Mouse (Mus musculus): ENCODE data around the gene Zfp28.
"Not testable (repeated sequence)": the region's sequence is repeated elsewhere in the genome, so short reads cannot be mapped to it uniquely, and the experiment has no call there.

Gene Zfp28

DNA sequence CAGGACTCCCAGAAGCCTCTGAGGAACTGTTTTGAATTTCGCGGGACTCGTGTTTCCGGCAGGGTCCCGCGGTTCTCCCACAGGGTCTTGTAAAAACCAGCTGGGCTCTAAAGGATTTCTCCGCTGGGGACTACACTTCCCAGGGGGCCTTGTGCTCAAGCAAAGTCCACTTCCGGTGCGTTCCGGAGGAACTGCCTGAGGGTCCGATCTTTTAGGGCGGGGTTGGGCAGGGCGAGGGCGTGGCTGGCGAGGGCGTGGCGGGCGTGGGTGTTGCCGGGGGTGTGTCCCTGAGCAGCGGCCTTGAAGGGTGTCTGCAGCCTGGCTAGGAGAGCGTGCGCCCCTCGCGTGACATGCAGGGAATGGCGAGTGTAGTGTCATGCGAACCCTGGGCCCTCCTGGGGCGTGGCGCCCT is at the start of gene Zfp28:
TSS of gene Zfp28 (plus strand) at position 252 of the 412 bp plus-strand sequence.
- peak; percentile 96 for DNase-seq (ENCODE audit: low read depth, low spot score)
- no peaks in the 10 kb centered on the region for H3K27me3 ChIP-seq (ENCODE audit: control insufficient read depth, insufficient read depth, low read length, poor library complexity, severe bottlenecking)
- H3K36me3 ChIP-seq (ENCODE audit: control insufficient read depth, insufficient read depth, low read length, poor library complexity, severe bottlenecking) = no peaks in the 10 kb centered on the region

DNA sequence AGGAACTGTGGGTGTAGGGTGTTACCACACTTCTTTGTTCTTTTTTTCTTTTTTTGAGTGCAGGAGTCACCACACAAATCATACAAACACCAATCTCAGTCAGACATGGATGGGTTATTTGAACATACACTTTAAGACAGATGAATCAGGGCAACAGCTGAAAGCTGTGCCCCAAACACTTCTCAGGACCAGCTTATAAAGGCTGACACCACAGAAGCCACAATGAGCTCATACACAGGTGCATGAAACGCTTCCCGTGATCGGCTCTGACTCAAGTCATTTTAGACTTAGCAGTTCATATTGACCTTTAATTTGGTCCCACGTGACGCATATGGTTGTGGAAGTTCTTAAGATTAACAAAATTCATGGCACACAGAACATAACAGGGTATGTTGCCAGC is 43.2 kb upstream of the Zfp28 start:
- no peaks in the 10 kb centered on the region for H3K36me3 ChIP-seq (ENCODE audit: control insufficient read depth, insufficient read depth, low read length, poor library complexity, severe bottlenecking)
- peaks cover 2% of the 10 kb centered on the region; the same call in 1 of the 2 replicates for H3K27me3 ChIP-seq (ENCODE audit: control insufficient read depth, insufficient read depth, low read length, poor library complexity, severe bottlenecking)
- DNase-seq (ENCODE audit: low read depth, low spot score) = no peak

DNA sequence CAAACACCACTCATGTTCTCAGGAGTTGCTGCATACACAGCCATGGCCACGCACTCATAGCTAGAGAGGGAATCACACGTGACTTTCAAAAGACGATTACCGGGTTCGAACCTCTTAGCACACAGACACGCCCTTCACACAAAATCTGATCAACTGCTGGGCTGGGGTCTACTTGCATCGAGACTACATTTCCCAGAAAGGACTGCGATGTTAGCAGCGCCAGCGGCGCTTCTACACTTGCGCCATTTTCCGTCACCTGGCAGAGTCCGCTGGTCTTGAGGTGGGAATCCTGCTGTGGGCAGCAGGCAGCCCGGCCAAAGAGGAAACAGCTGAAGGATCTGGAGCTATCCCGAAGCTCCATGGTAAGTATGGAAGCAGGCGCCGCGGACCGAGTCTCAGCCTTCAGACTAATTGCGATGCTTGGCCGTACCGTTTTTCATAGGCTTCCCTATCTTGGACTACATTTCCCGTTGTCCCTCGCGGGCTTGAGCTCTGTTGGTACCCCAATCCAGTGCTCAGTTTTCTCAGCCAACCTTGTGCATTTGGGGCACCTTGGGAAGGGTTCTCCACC is 39.5 kb upstream of the Zfp28 start, which contains the start of gene Gm3854:
TSS of gene Gm3854 (plus strand) at position 259 of the 571 bp plus-strand sequence.
- DNase-seq (ENCODE audit: low read depth, low spot score) = peak; percentile 47
- Histone ChIP-seq H3K36me3 (ENCODE audit: control insufficient read depth, insufficient read depth, low read length, poor library complexity, severe bottlenecking) (no peaks in the 10 kb centered on the region), H3K27me3 (ENCODE audit: control insufficient read depth, insufficient read depth, low read length, poor library complexity, severe bottlenecking) (no peaks in the 10 kb centered on the region)

DNA sequence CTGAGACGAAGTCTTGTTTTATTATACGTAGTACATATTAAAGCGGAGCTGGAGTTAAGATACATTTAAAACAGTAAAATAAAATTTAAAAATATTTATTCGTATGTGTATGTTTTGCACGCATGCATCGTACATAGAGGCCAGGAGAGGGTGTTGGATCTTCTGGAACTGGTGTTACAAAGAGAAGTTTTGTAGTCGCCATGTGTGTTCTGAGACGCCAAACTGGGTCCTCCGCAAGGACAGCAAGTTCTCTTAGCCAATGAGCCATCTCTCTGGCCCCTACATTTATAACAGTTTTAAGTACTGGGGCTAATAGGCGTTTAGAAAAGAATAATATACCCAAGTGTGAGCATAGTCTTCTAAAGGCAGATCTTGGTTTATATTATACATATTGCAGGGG is 39.0 kb upstream of the Zfp28 start:
- Histone ChIP-seq H3K27me3 (ENCODE audit: control insufficient read depth, insufficient read depth, low read length, poor library complexity, severe bottlenecking) (no peaks in the 10 kb centered on the region), H3K36me3 (ENCODE audit: control insufficient read depth, insufficient read depth, low read length, poor library complexity, severe bottlenecking) (no peaks in the 10 kb centered on the region)

DNA sequence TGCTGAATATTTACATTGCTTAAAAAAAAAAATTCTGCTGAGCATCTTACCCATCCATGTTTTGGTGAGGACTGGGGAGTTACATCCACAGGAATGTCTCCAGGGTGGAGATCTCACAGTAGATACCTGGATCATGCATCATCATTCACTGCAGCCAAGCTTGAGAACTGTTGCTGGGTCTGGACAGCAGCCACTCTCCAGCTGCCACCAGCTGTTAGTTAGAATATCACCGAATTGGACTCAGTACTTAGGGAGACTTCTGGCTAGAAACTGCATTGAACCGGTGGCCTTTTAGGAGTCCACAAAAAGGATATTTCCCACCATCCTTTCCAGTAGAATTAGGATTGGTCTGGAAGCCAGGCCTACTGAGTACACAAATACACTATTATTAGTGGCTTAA is 25.0 kb upstream of the Zfp28 start:
- no peaks in the 10 kb centered on the region for H3K27me3 ChIP-seq (ENCODE audit: control insufficient read depth, insufficient read depth, low read length, poor library complexity, severe bottlenecking)
- H3K36me3 ChIP-seq (ENCODE audit: control insufficient read depth, insufficient read depth, low read length, poor library complexity, severe bottlenecking) = no peaks in the 10 kb centered on the region
- DNase-seq (ENCODE audit: low read depth, low spot score) = no peak

More for the DNA sequence above, 39.0 kb upstream of the Zfp28 start:
- no peak for DNase-seq (ENCODE audit: low read depth, low spot score)

DNA sequence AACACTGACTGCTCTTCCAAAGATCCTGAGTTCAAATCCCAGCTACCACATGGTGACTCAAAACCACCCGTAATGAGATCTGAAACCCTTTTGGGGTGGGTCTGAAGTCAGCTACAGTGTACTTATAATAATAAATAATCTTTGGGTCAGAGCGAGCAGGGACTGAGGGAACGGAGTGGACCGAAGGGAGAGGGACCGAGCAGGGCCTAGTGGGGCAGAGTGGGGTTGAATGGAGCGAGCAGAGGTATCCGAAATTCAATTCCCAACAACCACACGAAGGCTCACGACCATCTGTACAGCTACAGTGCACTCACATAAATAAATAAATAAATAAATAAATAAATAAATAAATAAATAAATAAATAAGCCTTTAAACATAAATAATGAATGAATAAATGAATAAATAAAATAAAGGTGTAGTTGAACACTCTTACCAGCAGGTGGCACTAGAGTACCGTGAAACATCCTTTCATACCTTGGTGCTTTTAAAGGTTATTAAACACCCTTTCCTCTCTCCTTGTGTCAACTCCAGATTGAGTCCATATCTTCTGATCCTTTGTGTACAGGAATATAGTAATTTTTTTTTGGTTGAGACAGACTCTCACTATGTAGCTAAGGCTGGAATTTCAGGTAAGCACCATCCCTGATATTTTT is 24.0 kb upstream of the Zfp28 start:
- peak; percentile 82 for DNase-seq (ENCODE audit: low read depth, low spot score)
- Histone ChIP-seq H3K27me3 (ENCODE audit: control insufficient read depth, insufficient read depth, low read length, poor library complexity, severe bottlenecking) (no peaks in the 10 kb centered on the region), H3K36me3 (ENCODE audit: control insufficient read depth, insufficient read depth, low read length, poor library complexity, severe bottlenecking) (no peaks in the 10 kb centered on the region)

DNA sequence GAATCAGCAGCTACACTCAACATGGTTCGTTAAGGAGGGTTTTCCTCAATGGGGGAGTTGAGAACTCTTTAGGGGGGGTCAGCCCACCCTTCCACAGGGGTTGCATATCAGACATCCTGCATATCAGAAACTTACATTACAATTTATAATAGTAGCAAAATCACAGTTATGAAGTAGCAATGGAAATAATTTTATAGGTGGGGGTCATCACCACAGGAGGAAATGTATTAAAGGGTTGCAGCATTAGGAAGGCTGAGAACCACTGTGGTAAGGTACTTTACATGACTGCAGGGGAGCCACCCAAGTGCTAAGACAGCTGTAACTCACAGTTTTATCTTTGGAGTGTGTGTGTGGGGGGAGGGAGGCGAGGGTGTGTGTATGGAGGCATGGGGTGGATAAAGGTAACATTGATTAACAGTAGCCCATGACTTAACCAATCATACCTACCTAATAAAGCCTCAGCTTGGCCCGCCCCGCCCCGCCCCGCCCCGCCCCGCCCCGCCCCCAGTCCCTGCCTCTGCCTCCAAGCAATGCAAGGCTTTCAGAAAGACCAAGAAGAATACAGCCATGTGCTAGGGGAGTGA is 22.5 kb upstream of the Zfp28 start:
- H3K27me3 ChIP-seq (ENCODE audit: control insufficient read depth, insufficient read depth, low read length, poor library complexity, severe bottlenecking) = no peaks in the 10 kb centered on the region
- no peak for DNase-seq (ENCODE audit: low read depth, low spot score)
- no peaks in the 10 kb centered on the region for H3K36me3 ChIP-seq (ENCODE audit: control insufficient read depth, insufficient read depth, low read length, poor library complexity, severe bottlenecking)

DNA sequence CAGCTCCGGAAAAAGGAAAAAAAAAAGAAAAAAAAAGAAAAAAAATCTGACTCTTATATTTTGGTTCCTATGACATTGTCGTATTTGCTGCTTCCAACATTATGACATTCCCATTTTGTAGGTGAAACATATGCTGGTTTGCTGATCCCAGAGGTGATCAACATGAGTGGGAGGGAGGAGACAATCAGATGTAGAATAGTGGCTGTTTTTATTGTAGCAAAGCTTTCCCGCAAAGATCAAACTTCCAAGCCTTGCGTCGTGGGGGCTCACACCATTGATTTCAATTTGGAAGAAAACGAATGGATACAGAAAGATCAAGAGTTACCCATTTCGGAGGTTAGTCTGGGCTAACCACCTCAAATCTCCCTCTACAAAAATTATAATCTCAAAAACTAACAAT is 21.3 kb upstream of the Zfp28 start:
- DNase-seq (ENCODE audit: low read depth, low spot score) = no peak
- Histone ChIP-seq H3K27me3 (ENCODE audit: control insufficient read depth, insufficient read depth, low read length, poor library complexity, severe bottlenecking) (no peaks in the 10 kb centered on the region), H3K36me3 (ENCODE audit: control insufficient read depth, insufficient read depth, low read length, poor library complexity, severe bottlenecking) (no peaks in the 10 kb centered on the region)

DNA sequence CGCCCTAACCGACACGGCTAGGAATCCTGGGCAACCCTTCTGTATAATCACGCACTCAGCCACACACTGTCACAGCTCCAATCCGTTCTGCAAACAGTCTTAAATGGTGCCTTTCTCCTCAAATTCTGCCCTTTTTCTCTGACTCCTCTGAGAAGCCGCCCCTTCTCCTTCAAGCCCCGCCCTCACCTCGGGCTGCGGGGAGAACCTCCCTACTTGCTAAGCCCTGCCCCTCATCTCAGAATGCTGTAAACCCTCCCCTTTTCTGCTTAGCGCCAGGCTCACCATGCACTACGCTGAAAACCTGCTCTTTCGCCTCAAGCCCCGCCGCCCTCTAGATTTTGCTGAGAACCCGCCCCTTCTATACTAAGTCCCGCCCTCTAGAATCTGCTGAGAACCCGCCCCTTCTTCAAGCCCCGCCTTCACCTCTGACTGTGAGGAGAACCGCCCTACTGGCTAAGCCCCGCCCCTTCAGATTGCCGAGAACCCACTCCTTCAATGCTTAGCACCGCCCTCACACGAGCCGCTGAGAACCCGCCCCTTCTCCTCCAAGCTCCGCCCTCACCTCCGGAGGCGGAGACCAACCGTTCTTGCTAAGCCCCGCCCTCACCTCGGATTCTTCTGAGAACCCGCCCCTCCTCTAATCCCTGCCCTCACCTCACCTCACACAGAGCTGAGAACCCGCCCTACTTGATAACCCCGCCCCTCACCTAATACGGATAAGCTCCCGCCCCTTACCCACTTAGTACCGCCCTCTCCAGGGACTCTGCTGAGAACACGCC is 20.6 kb upstream of the Zfp28 start:
- peak; percentile 100 for DNase-seq (ENCODE audit: low read depth, low spot score)
- no peaks in the 10 kb centered on the region for H3K36me3 ChIP-seq (ENCODE audit: control insufficient read depth, insufficient read depth, low read length, poor library complexity, severe bottlenecking)
- H3K27me3 ChIP-seq (ENCODE audit: control insufficient read depth, insufficient read depth, low read length, poor library complexity, severe bottlenecking) = no peaks in the 10 kb centered on the region

DNA sequence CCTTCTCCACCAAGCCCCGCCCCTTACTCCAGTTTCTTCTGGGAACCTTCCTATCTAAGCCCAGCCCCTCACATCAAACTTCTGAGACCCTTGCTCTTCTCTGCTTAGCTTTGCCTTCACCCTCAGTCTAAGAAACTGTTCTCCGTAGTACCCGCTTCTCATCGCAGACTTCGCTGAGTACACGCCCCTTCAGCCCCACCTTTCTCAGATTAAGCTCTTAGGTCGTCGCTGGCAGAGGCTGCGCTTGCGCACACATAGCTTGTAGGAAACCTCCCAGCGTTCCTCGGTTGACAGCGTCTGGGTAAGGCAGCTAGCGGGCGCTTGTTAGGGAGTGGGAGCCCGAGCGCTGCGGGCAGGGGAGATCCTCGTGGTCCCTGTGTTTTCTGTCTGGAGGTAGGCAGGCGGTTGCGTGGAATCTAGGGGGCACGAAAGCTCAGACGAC is 20.0 kb upstream of the Zfp28 start, which contains the start of gene Zfp78:
TSS of gene Zfp78 (plus strand) at position 234 of the 442 bp plus-strand sequence.
- no peaks in the 10 kb centered on the region for H3K27me3 ChIP-seq (ENCODE audit: control insufficient read depth, insufficient read depth, low read length, poor library complexity, severe bottlenecking)
- peak; percentile 95 for DNase-seq (ENCODE audit: low read depth, low spot score)
- no peaks in the 10 kb centered on the region for H3K36me3 ChIP-seq (ENCODE audit: control insufficient read depth, insufficient read depth, low read length, poor library complexity, severe bottlenecking)

DNA sequence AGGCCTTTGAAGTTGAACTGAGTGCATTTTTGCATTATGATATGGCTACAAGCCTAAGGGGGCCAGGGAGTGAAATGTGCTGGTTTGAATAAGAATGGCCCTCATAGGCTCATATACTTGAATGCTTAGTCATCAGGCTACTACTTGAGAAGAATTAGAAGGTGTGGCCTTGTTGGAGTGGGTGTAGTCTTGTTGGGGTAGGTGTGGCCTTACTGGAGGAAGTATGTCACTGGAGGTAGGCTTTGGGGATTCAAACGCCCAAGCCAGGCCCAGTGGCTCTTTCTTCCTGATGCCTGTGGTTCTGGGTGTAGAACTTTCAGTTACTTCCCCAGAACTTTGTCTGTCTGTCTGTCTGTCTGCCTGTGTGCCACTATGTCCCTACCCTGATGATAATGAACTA is 18.3 kb upstream of the Zfp28 start:
- no peaks in the 10 kb centered on the region for H3K27me3 ChIP-seq (ENCODE audit: control insufficient read depth, insufficient read depth, low read length, poor library complexity, severe bottlenecking)
- DNase-seq (ENCODE audit: low read depth, low spot score) = peak; percentile 15
- no peaks in the 10 kb centered on the region for H3K36me3 ChIP-seq (ENCODE audit: control insufficient read depth, insufficient read depth, low read length, poor library complexity, severe bottlenecking)

DNA sequence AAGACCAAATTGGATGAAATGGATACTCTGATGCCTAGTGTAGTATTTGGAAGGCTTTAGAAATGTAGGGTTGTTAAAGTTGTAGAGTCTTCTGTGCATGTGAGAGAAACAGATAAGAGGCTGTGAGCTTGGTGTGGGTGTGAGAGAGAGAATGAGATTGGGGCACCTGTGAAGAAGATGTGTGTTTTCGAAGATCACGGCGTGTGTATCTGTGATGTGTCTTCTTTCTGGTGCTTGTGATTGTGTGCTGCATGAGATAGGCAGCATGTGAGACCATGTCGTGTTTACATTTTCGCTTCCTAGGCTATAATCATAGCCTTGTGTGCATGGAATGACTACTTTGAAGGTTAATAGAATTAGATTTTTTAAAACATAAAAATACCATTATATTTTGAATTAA is 15.9 kb upstream of the Zfp28 start:
- DNase-seq (ENCODE audit: low read depth, low spot score) = no peak
- Histone ChIP-seq H3K36me3 (ENCODE audit: control insufficient read depth, insufficient read depth, low read length, poor library complexity, severe bottlenecking) (no peaks in the 10 kb centered on the region), H3K27me3 (ENCODE audit: control insufficient read depth, insufficient read depth, low read length, poor library complexity, severe bottlenecking) (no peaks in the 10 kb centered on the region)

DNA sequence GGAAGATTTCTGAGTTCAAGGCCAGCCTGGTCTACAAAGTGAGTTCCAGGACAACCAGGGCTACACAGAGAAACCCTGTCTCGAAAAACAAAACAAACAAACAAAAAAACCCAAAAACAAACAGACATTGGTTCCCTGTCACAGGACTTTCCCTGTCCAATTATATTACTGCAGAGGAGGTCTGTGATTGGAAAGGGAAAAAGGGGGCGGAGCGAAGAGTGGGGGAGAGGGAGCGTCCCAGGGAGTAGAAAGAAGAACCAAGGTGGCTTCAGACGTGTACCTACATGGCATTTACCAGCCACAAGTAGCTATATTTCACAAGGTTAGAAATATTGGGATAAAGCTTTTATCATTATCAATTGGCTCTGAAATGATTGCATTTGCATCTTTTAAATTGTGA is 14.9 kb upstream of the Zfp28 start:
- not testable (repeated sequence) for DNase-seq (ENCODE audit: low read depth, low spot score); H3K27me3 ChIP-seq (ENCODE audit: control insufficient read depth, insufficient read depth, low read length, poor library complexity, severe bottlenecking); H3K36me3 ChIP-seq (ENCODE audit: control insufficient read depth, insufficient read depth, low read length, poor library complexity, severe bottlenecking)

DNA sequence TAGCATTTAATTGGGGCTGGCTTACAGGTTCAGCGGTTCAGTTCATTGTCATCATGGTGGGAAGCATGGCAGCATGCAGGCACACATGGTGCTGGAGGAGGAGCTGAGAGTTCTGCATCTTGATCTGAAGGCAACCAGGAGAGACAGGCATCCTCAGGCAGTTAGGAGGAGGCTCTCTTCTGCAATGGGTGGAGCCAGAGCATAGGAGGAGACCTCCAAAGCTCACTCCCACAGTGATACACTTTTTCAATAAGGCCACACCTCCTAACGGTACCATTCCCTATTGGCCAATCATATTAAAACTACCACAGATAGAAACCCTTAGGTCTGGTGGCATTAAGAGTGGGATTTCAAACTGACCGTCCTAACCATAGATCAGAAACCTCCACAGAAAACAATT is 13.6 kb upstream of the Zfp28 start:
- Histone ChIP-seq H3K27me3 (ENCODE audit: control insufficient read depth, insufficient read depth, low read length, poor library complexity, severe bottlenecking) (no peaks in the 10 kb centered on the region), H3K36me3 (ENCODE audit: control insufficient read depth, insufficient read depth, low read length, poor library complexity, severe bottlenecking) (no peaks in the 10 kb centered on the region)
- no peak for DNase-seq (ENCODE audit: low read depth, low spot score)

DNA sequence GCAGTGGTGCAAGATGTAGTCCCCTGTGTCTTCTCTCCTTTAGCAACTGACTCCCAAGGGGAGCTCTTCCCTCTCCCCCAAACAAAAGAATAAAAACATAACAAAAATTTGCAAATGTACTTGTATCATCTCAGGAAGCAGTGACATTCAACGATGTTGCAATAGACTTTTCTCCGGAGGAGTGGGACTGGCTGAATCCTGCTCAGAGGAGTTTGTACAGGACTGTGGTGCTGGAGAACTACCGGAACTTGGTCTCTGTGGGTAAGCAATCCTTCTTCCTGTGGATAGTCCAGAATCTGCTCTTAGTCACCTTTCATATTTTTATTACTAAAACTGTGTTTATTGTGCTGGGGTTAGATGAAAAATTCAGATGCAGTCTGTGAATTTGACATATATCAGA is 10.1 kb upstream of the Zfp28 start:
- Histone ChIP-seq H3K27me3 (ENCODE audit: control insufficient read depth, insufficient read depth, low read length, poor library complexity, severe bottlenecking) (no peaks in the 10 kb centered on the region; the same call in 1 of the 2 replicates), H3K36me3 (ENCODE audit: control insufficient read depth, insufficient read depth, low read length, poor library complexity, severe bottlenecking) (no peaks in the 10 kb centered on the region)
- no peak for DNase-seq (ENCODE audit: low read depth, low spot score)
